8 mouse cellular contexts compared by ENCODE assay signal in the genomic region with DNA sequence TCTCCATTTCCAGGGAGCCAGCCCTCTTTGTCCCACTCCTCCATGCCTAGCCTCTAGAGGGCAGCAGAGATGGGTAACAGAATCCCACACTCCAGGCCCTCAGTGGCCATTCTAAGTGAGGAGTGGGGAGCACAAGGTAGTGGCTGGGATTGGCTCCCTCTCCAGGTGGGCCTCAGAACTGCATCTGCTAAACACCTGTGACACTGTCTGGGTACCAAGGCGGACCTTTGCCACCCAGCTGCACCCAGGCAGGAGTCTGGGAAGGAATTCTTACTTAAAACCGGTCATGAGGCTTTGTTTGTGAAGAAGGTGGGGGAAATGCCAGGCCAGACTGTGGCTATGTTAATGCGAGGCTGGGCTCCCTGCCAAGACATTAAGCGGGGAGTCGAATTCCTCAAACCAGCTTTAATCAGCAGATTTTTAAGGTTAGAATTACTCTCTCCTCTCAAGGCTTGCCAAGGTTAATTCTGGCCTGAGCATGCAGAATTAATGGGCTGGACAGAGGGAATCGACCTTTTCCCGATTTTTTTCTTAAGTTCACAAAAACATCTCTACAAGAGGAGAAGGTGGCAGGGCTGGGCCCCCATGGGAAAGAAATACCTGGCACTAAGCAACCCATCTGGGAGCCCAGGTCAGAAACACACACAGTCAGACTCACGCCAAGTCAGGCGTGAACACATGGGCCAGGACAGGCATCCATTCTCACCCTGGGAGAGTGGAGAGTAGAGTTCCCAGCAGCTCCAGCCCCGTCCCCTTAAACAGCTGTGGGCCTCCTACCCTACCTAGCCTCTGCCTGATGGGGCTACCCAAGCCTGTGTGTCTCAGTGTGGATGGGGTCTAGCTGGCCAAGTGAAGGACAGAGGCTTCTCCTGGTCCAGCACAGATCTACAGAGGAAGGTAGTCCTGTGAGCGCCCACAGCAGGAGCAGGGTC.
DNase-seq lines count a peak whose midpoint lies in the region; ATAC-seq lines count a peak whose summit lies in the region.

No protein-coding gene starts in this region.

- no peak overlapping the region for H3K4me2 ChIP-seq in embryonic facial prominence, embryonic 15.5 days (replicated peaks)
- no peak overlapping the region for H3K4me2 ChIP-seq in hindbrain, embryonic 12.5 days (replicated peaks)
- no peak overlapping the region for H3K4me2 ChIP-seq in limb, embryonic 12.5 days
- no peak overlapping the region for H3K4me2 ChIP-seq in midbrain, embryonic 16.5 days (ENCODE audit: low read length)

- H3K27ac ChIP-seq in embryonic facial prominence, embryonic 15.5 days (replicated peaks), result peak overlapping the region; percentile 65
- H3K27ac ChIP-seq in hindbrain, embryonic 12.5 days, result peak overlapping the region; percentile 41; the same call in 1 of the 2 replicates
- H3K27ac ChIP-seq in limb, embryonic 12.5 days, result peak overlapping the region; percentile 73
- H3K27ac ChIP-seq in midbrain, embryonic 16.5 days (ENCODE audit: low read length), result 0 out of 2 replicates have a peak overlapping the region, but pooled peaks have one; percentile 40

- no peak overlapping the region for H3K9ac ChIP-seq in embryonic facial prominence, embryonic 15.5 days
- H3K9ac ChIP-seq in hindbrain, embryonic 12.5 days, result no peak overlapping the region
- no peak overlapping the region for H3K9ac ChIP-seq in limb, embryonic 12.5 days (replicated peaks)
- H3K9ac ChIP-seq in midbrain, embryonic 16.5 days (ENCODE audit: low read depth, low read length), result no peak overlapping the region

- H3K9me3 ChIP-seq in embryonic facial prominence, embryonic 15.5 days (replicated peaks), result no peaks in the 10 kb centered on the region
- no peaks in the 10 kb centered on the region for H3K9me3 ChIP-seq in hindbrain, embryonic 12.5 days (replicated peaks)
- H3K9me3 ChIP-seq in limb, embryonic 12.5 days, result no peaks in the 10 kb centered on the region
- no peaks in the 10 kb centered on the region for H3K9me3 ChIP-seq in midbrain, embryonic 16.5 days (replicated peaks; ENCODE audit: control insufficient read depth, low read length, poor library complexity, severe bottlenecking)

- WGBS in embryonic facial prominence, embryonic 15.5 days, result 20% methylated on average over 11 of the region's 11 CpGs
- 45% methylated on average over 11 of the region's 11 CpGs for WGBS in hindbrain, embryonic 12.5 days
- 38% methylated on average over 11 of the region's 11 CpGs for WGBS in limb, embryonic 12.5 days
- WGBS in midbrain, embryonic 16.5 days, result 41% methylated on average over 11 of the region's 11 CpGs

- peaks cover 31% of the 10 kb centered on the region for H3K4me1 ChIP-seq in embryonic facial prominence, embryonic 15.5 days
- peaks cover 25% of the 10 kb centered on the region for H3K4me1 ChIP-seq in hindbrain, embryonic 12.5 days
- peaks cover 30% of the 10 kb centered on the region for H3K4me1 ChIP-seq in limb, embryonic 12.5 days (replicated peaks)
- peaks cover 11% of the 10 kb centered on the region for H3K4me1 ChIP-seq in midbrain, embryonic 16.5 days (ENCODE audit: control insufficient read depth, insufficient read depth, low read length)

- DNase-seq in cerebellum, adult 9-11 months, result peak; percentile 62
- DNase-seq in cerebellum, adult 11 months, result no peak
- peak; percentile 92 for DNase-seq in Muller cell, postnatal 12 days (ENCODE audit: inconsistent ontology term)
- DNase-seq in thymus, postnatal 25 days, result peak; percentile 3

- ATAC-seq in embryonic facial prominence, embryonic 15.5 days (ENCODE audit: insufficient number of reproducible peaks, low FRiP score, low TSS enrichment, low read depth), result peak; percentile 81
- peak; percentile 60 for ATAC-seq in hindbrain, embryonic 12.5 days (ENCODE audit: low FRiP score)
- peak; percentile 65 for ATAC-seq in limb, embryonic 12.5 days (ENCODE audit: insufficient number of reproducible peaks, insufficient read depth, low FRiP score, low TSS enrichment, low read depth)
- peak; percentile 37; the same call in 1 of the 2 replicates for ATAC-seq in midbrain, embryonic 16.5 days

- no peaks in the 10 kb centered on the region for H3K36me3 ChIP-seq in embryonic facial prominence, embryonic 15.5 days
- H3K36me3 ChIP-seq in hindbrain, embryonic 12.5 days, result no peaks in the 10 kb centered on the region
- H3K36me3 ChIP-seq in limb, embryonic 12.5 days, result no peaks in the 10 kb centered on the region
- H3K36me3 ChIP-seq in midbrain, embryonic 16.5 days (ENCODE audit: control insufficient read depth, insufficient read depth, low read length), result no peaks in the 10 kb centered on the region

- no peak overlapping the region for H3K4me3 ChIP-seq in embryonic facial prominence, embryonic 15.5 days (replicated peaks)
- no peak overlapping the region for H3K4me3 ChIP-seq in hindbrain, embryonic 12.5 days
- no peak overlapping the region for H3K4me3 ChIP-seq in limb, embryonic 12.5 days (replicated peaks)
- H3K4me3 ChIP-seq in midbrain, embryonic 16.5 days (ENCODE audit: low read depth, low read length), result no peak overlapping the region

- H3K27me3 ChIP-seq in embryonic facial prominence, embryonic 15.5 days, result peaks cover 5% of the 10 kb centered on the region; the same call in 1 of the 2 replicates
- H3K27me3 ChIP-seq in hindbrain, embryonic 12.5 days, result peaks cover 14% of the 10 kb centered on the region
- peaks cover 21% of the 10 kb centered on the region for H3K27me3 ChIP-seq in limb, embryonic 12.5 days
- peaks cover 3% of the 10 kb centered on the region; the same call in 1 of the 2 replicates for H3K27me3 ChIP-seq in midbrain, embryonic 16.5 days (ENCODE audit: control insufficient read depth, insufficient read depth, low read depth, low read length)
